Mouse (Mus musculus) retina, postnatal 1 day (tissue): Measurements from ENCODE around the gene Nufip2.

Source experiments
- DNase-seq: peaks from one replicate; pipeline ENCODE4 v3.0.0-alpha.2; 2012

Gene Nufip2

GRCm38 (mm10) chr11:77775701-77776400 is 89.9 kb downstream of the Nufip2 start:
- DNase-seq, result peak; percentile 56

- no peak for DNase-seq
These were observed 91.5 kb downstream of the Nufip2 start for GRCm38 (mm10) chr11:77777436-77777835.

- no peak for DNase-seq
These were observed 92.0 kb downstream of the Nufip2 start for GRCm38 (mm10) chr11:77777937-77778336.

GRCm38 (mm10) chr11:77779240-77779639 is 93.3 kb downstream of the Nufip2 start:
- no peak for DNase-seq

- no peak for DNase-seq
These were observed 95.1 kb downstream of the Nufip2 start for GRCm38 (mm10) chr11:77781088-77781487.

GRCm38 (mm10) chr11:77782104-77782815 is 96.3 kb downstream of the Nufip2 start:
- no peak for DNase-seq

- DNase-seq, result no peak
These were observed 97.3 kb downstream of the Nufip2 start for GRCm38 (mm10) chr11:77783211-77783746.

- DNase-seq, result peak; percentile 79
These were observed 98.0 kb downstream of the Nufip2 start for GRCm38 (mm10) chr11:77783747-77784646.

GRCm38 (mm10) chr11:77784894-77785293 is 98.9 kb downstream of the Nufip2 start:
- DNase-seq, result no peak

- DNase-seq, result no peak
These were observed 99.4 kb downstream of the Nufip2 start for GRCm38 (mm10) chr11:77785396-77785767.

GRCm38 (mm10) chr11:77785768-77786561 is 100.0 kb downstream of the Nufip2 start:
- DNase-seq, result peak; percentile 75

- DNase-seq, result no peak
These were observed 101.8 kb downstream of the Nufip2 start, which contains the start of gene Gm10277 for GRCm38 (mm10) chr11:77787707-77788106. Gene Gm10277 (minus strand): TSS chr11:77787747.

GRCm38 (mm10) chr11:77789512-77789911 is 103.6 kb downstream of the Nufip2 start:
- no peak for DNase-seq

GRCm38 (mm10) chr11:77790286-77790685 is 104.3 kb downstream of the Nufip2 start:
- DNase-seq, result peak; percentile 62

GRCm38 (mm10) chr11:77791241-77791727 is 105.3 kb downstream of the Nufip2 start:
- DNase-seq, result no peak
